Mouse (Mus musculus) hindlimb bud, embryonic 11.5 days (tissue): ENCODE results near the gene Cryge.

Experiments used
- DNase-seq: peaks from one replicate; pipeline ENCODE4 v3.0.0-alpha.2; 2012; ENCODE audit warnings: low read depth, low spot score; ENCODE audit errors: extremely low spot score

Gene Cryge

GRCm38 (mm10) chr1:65028206-65028605 is 22.7 kb downstream of the Cryge start:
- no peak for DNase-seq

- DNase-seq, result no peak
Observed at GRCm38 (mm10) chr1:65012726-65013125, 38.2 kb downstream of the Cryge start.

- peak; percentile 77 for DNase-seq
Observed at GRCm38 (mm10) chr1:65010153-65010552, 40.8 kb downstream of the Cryge start.

GRCm38 (mm10) chr1:65005575-65005974 is 45.4 kb downstream of the Cryge start:
- DNase-seq, result no peak

- no peak for DNase-seq
Observed at GRCm38 (mm10) chr1:65004526-65004925, 46.4 kb downstream of the Cryge start.
